ENCODE assay signal across 28 mouse cellular contexts in the genomic region with DNA sequence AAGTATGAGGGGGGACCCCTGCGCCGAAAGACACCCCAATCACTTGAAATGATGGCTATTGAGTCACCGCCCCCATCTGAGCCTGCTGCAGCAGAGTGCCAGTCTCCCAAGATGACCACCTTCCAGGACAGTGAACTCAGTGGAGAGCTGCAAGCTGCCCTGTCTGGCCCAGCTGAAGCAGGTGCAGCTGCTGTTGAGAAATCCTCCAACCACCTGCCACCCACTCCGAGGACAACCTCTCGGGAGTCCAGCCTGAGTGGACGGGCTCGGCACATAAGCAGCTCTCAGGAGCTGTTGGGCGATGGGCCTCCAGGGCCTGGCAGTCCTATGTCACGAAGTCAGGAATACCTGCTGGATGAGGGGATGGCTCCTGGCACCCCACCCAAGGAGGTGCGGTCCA. TPM values are rescaled to one million over a fixed set of nuclear protein-coding genes. Genes with fewer than 3 reads are reported as not detected.
"Had no signal": no experiment of that assay in that cellular context is flagged by ENCODE, and none has a peak within 500 bp of the region (broad histone marks: within the 10 kb centered on the region; RNA-seq: fewer than 3 reads in every experiment).

No protein-coding gene starts in this region.

- H3K4me2 ChIP-seq: heart, embryonic 12.5 days; hindbrain, embryonic 12.5 days; hindbrain, embryonic 14.5 days; intestine, embryonic 15.5 days; limb, embryonic 12.5 days; liver, embryonic 11.5 days; liver, embryonic 13.5 days had no signal

- H3K9me3 ChIP-seq: heart, embryonic 10.5 days; heart, embryonic 12.5 days; hindbrain, embryonic 10.5 days; hindbrain, embryonic 12.5 days; intestine, embryonic 15.5 days; limb, embryonic 10.5 days; limb, embryonic 12.5 days; liver, embryonic 13.5 days had no signal

- H3K27ac ChIP-seq: gastrocnemius, adult 2 months; heart, embryonic 10.5 days; hindbrain, embryonic 10.5 days; hindbrain, embryonic 12.5 days; hindbrain, embryonic 14.5 days; intestine, embryonic 15.5 days; limb, embryonic 12.5 days; liver, embryonic 13.5 days had no signal

- ATAC-seq: hindbrain, embryonic 16.5 days; inflammation-experienced regulatory T-cells, adult 6 months; intestine, embryonic 15.5 days; intestine, postnatal 0 days had no signal

- H3K4me3 ChIP-seq: gastrocnemius, adult 2 months; heart, embryonic 10.5 days; heart, embryonic 12.5 days; hindbrain, embryonic 10.5 days; hindbrain, embryonic 12.5 days; intestine, embryonic 15.5 days; limb, embryonic 10.5 days; limb, embryonic 12.5 days; liver, embryonic 13.5 days had no signal

- H3K36me3 ChIP-seq: intestine, embryonic 15.5 days had no signal

- DNase-seq: gastrocnemius, adult 2 months; gastrocnemius, postnatal 10 days; gastrocnemius, postnatal 25 days; heart, adult 18-20 months; heart, postnatal 10 days; heart, postnatal 4 days; kidney, adult 18-20 months; kidney, adult 8-10 months; kidney, postnatal 10 days; kidney, postnatal 25 days; kidney, postnatal 4 days; liver; liver, embryonic 13.5 days had no signal

- H3K27me3 ChIP-seq: intestine, embryonic 15.5 days had no signal

RNA-seq across cellular contexts. Expression of gene Caskin1, which starts 15.7 kb away (rescaled TPM):
- total RNA-seq: granulocyte monocyte progenitor cell, adult 5-6 weeks had no signal

RNA-seq across cellular contexts. Expression of gene Rab26, which starts 29.9 kb away (rescaled TPM):
- total RNA-seq: gastrocnemius, adult 2 months; granulocyte monocyte progenitor cell, adult 5-6 weeks; heart, adult 18-20 months; heart, postnatal 25 days had no signal

RNA-seq across cellular contexts. Expression of gene Bricd5, which starts 30.4 kb away (rescaled TPM):
- total RNA-seq: gastrocnemius, adult 2 months; gastrocnemius, postnatal 25 days; granulocyte monocyte progenitor cell, adult 5-6 weeks; heart, adult 18-20 months; heart, postnatal 25 days had no signal
- polyA plus RNA-seq: heart, embryonic 12.5 days; heart, embryonic 14.5 days; inflammation-experienced regulatory T-cells, adult 6 months; intestine, postnatal 0 days; limb, embryonic 10.5 days; limb, embryonic 12.5 days had no signal
